Mouse (Mus musculus): Measurements from ENCODE around the gene Sik1. TPM values are rescaled to one million over a fixed set of nuclear protein-coding genes. Genes with fewer than 3 reads are reported as not detected.

The Sik1 gene
- polyA plus RNA-seq, 1 experiment = 9.3 TPM

GRCm38 (mm10) chr17:31874691-31875090, 19.1 kb upstream of the Sik1 start:
- no peak overlapping the region for H3K4me3 ChIP-seq (ENCODE audit: insufficient read depth, poor library complexity, severe bottlenecking)
- no peaks in the 10 kb centered on the region for H3K27me3 ChIP-seq (ENCODE audit: control insufficient read depth, insufficient read depth, insufficient read length)
- no peak for TF ChIP-seq MYOG (IDR thresholded peaks at IDR 0.05; ENCODE audit: control insufficient read depth, extremely low read depth, insufficient read length)
- TF ChIP-seq USF1 (IDR thresholded peaks at IDR 0.05; ENCODE audit: low read depth) = no peak
- TF ChIP-seq CTCF (IDR thresholded peaks at IDR 0.05; ENCODE audit: control insufficient read depth, insufficient read depth, insufficient read length) = no peak
- no peak for TF ChIP-seq CEBPB (IDR thresholded peaks at IDR 0.05; ENCODE audit: low read depth)
- TF ChIP-seq FOSL1 (IDR thresholded peaks at IDR 0.05; ENCODE audit: insufficient read depth, low read length, poor library complexity, severe bottlenecking) = no peak
- no peaks in the 10 kb centered on the region for H3K36me3 ChIP-seq (ENCODE audit: control insufficient read depth, insufficient read depth)
- H3K79me3 ChIP-seq (ENCODE audit: low read depth) = no peaks in the 10 kb centered on the region
- H3K79me2 ChIP-seq (ENCODE audit: control insufficient read depth, insufficient read depth) = no peaks in the 10 kb centered on the region
- no peak overlapping the region for H3ac ChIP-seq (ENCODE audit: control insufficient read depth, insufficient read length, low read depth)

GRCm38 (mm10) chr17:31873973-31874372, 18.4 kb upstream of the Sik1 start:
- Histone ChIP-seq H3K4me3 (ENCODE audit: insufficient read depth, poor library complexity, severe bottlenecking) (no peak overlapping the region), H3K27me3 (ENCODE audit: control insufficient read depth, insufficient read depth, insufficient read length) (no peaks in the 10 kb centered on the region)

GRCm38 (mm10) chr17:31873185-31873870, 17.7 kb upstream of the Sik1 start:
- H3K79me2 ChIP-seq (ENCODE audit: control insufficient read depth, insufficient read depth) = no peaks in the 10 kb centered on the region
- no peak overlapping the region for H3K4me3 ChIP-seq (ENCODE audit: insufficient read depth, poor library complexity, severe bottlenecking)
- H3K36me3 ChIP-seq (ENCODE audit: control insufficient read depth, insufficient read depth) = no peaks in the 10 kb centered on the region
- no peaks in the 10 kb centered on the region for H3K79me3 ChIP-seq (ENCODE audit: low read depth)
- no peaks in the 10 kb centered on the region for H3K27me3 ChIP-seq (ENCODE audit: control insufficient read depth, insufficient read depth, insufficient read length)
- TF ChIP-seq MAX (IDR thresholded peaks at IDR 0.05) (no peak), MYOD1 (IDR thresholded peaks at IDR 0.05; ENCODE audit: control insufficient read depth, insufficient read length, low read depth) (peak; percentile 3), CTCF (IDR thresholded peaks at IDR 0.05; ENCODE audit: control insufficient read depth, insufficient read depth, insufficient read length) (no peak), FOSL1 (IDR thresholded peaks at IDR 0.05; ENCODE audit: insufficient read depth, low read length, poor library complexity, severe bottlenecking) (no peak)
- no peak overlapping the region for H3ac ChIP-seq (ENCODE audit: control insufficient read depth, insufficient read length, low read depth)

More at GRCm38 (mm10) chr17:31873973-31874372, 18.4 kb upstream of the Sik1 start:
- no peaks in the 10 kb centered on the region for H3K36me3 ChIP-seq (ENCODE audit: control insufficient read depth, insufficient read depth)
- TF ChIP-seq FOSL1 (IDR thresholded peaks at IDR 0.05; ENCODE audit: insufficient read depth, low read length, poor library complexity, severe bottlenecking) = peak; percentile 37
- TF ChIP-seq MYOG (IDR thresholded peaks at IDR 0.05; ENCODE audit: control insufficient read depth, extremely low read depth, insufficient read length) = no peak
- H3K79me3 ChIP-seq (ENCODE audit: low read depth) = no peaks in the 10 kb centered on the region
- no peaks in the 10 kb centered on the region for H3K79me2 ChIP-seq (ENCODE audit: control insufficient read depth, insufficient read depth)
- H3ac ChIP-seq (ENCODE audit: control insufficient read depth, insufficient read length, low read depth) = no peak overlapping the region

GRCm38 (mm10) chr17:31872826-31873165, 17.2 kb upstream of the Sik1 start:
- no peak for TF ChIP-seq CTCF (IDR thresholded peaks at IDR 0.05; ENCODE audit: control insufficient read depth, insufficient read depth, insufficient read length)
- TF ChIP-seq MYOG (IDR thresholded peaks at IDR 0.05; ENCODE audit: control insufficient read depth, extremely low read depth, insufficient read length) = no peak
- no peak overlapping the region for H3K4me3 ChIP-seq (ENCODE audit: insufficient read depth, poor library complexity, severe bottlenecking)

GRCm38 (mm10) chr17:31871968-31872825, 16.6 kb upstream of the Sik1 start:
- no peak overlapping the region for H3K4me3 ChIP-seq (ENCODE audit: insufficient read depth, poor library complexity, severe bottlenecking)
- H3K27me3 ChIP-seq (ENCODE audit: control insufficient read depth, insufficient read depth, insufficient read length) = no peaks in the 10 kb centered on the region
- H3K79me2 ChIP-seq (ENCODE audit: control insufficient read depth, insufficient read depth) = no peaks in the 10 kb centered on the region
- TF ChIP-seq CTCF (IDR thresholded peaks at IDR 0.05; ENCODE audit: control insufficient read depth, insufficient read depth, insufficient read length) (no peak), CEBPB (IDR thresholded peaks at IDR 0.05; ENCODE audit: low read depth) (no peak), FOSL1 (IDR thresholded peaks at IDR 0.05; ENCODE audit: insufficient read depth, low read length, poor library complexity, severe bottlenecking) (no peak), MYOD1 (IDR thresholded peaks at IDR 0.05; ENCODE audit: control insufficient read depth, insufficient read length, low read depth) (no peak), MAX (IDR thresholded peaks at IDR 0.05) (no peak), USF1 (IDR thresholded peaks at IDR 0.05; ENCODE audit: low read depth) (no peak), MYOG (IDR thresholded peaks at IDR 0.05; ENCODE audit: control insufficient read depth, extremely low read depth, insufficient read length) (no peak)
- H3ac ChIP-seq (ENCODE audit: control insufficient read depth, insufficient read length, low read depth) = no peak overlapping the region
- no peaks in the 10 kb centered on the region for H3K79me3 ChIP-seq (ENCODE audit: low read depth)
- no peaks in the 10 kb centered on the region for H3K36me3 ChIP-seq (ENCODE audit: control insufficient read depth, insufficient read depth)

More at GRCm38 (mm10) chr17:31872826-31873165, 17.2 kb upstream of the Sik1 start:
- no peak overlapping the region for H3ac ChIP-seq (ENCODE audit: control insufficient read depth, insufficient read length, low read depth)
- H3K27me3 ChIP-seq (ENCODE audit: control insufficient read depth, insufficient read depth, insufficient read length) = no peaks in the 10 kb centered on the region
- no peaks in the 10 kb centered on the region for H3K36me3 ChIP-seq (ENCODE audit: control insufficient read depth, insufficient read depth)
- no peaks in the 10 kb centered on the region for H3K79me2 ChIP-seq (ENCODE audit: control insufficient read depth, insufficient read depth)
- no peaks in the 10 kb centered on the region for H3K79me3 ChIP-seq (ENCODE audit: low read depth)

- Histone ChIP-seq H3ac (ENCODE audit: control insufficient read depth, insufficient read length, low read depth) (no peak overlapping the region), H3K79me3 (ENCODE audit: low read depth) (no peaks in the 10 kb centered on the region), H3K27me3 (ENCODE audit: control insufficient read depth, insufficient read depth, insufficient read length) (no peaks in the 10 kb centered on the region), H3K4me3 (ENCODE audit: insufficient read depth, poor library complexity, severe bottlenecking) (no peak overlapping the region), H3K79me2 (ENCODE audit: control insufficient read depth, insufficient read depth) (no peaks in the 10 kb centered on the region), H3K36me3 (ENCODE audit: control insufficient read depth, insufficient read depth) (no peaks in the 10 kb centered on the region)
- TF ChIP-seq MAX (IDR thresholded peaks at IDR 0.05) = no peak
- TF ChIP-seq CEBPB (IDR thresholded peaks at IDR 0.05; ENCODE audit: low read depth) = no peak
- TF ChIP-seq MYOG (IDR thresholded peaks at IDR 0.05; ENCODE audit: control insufficient read depth, extremely low read depth, insufficient read length) = no peak
- no peak for TF ChIP-seq USF1 (IDR thresholded peaks at IDR 0.05; ENCODE audit: low read depth)
- TF ChIP-seq MYOD1 (IDR thresholded peaks at IDR 0.05; ENCODE audit: control insufficient read depth, insufficient read length, low read depth) = no peak
- TF ChIP-seq FOSL1 (IDR thresholded peaks at IDR 0.05; ENCODE audit: insufficient read depth, low read length, poor library complexity, severe bottlenecking) = no peak
- TF ChIP-seq CTCF (IDR thresholded peaks at IDR 0.05; ENCODE audit: control insufficient read depth, insufficient read depth, insufficient read length) = no peak
These were observed 15.4 kb upstream of the Sik1 start for GRCm38 (mm10) chr17:31870931-31871421.
